Mouse (Mus musculus) thymus, postnatal 14 days (tissue): ENCODE measurements at regions not wholly inside any gene's neighbourhood (a gene's known extent, or its start where the extent isn't known, plus 50 kb on each side); places are given as distances from the start of the nearest gene placed in this dataset.
A peak's percentile ranks its signal among the peaks of the same experiment; 100 is the strongest.

Experiments used
- DNase-seq: peaks from one replicate; pipeline ENCODE4 v3.0.0; 2021

DNA sequence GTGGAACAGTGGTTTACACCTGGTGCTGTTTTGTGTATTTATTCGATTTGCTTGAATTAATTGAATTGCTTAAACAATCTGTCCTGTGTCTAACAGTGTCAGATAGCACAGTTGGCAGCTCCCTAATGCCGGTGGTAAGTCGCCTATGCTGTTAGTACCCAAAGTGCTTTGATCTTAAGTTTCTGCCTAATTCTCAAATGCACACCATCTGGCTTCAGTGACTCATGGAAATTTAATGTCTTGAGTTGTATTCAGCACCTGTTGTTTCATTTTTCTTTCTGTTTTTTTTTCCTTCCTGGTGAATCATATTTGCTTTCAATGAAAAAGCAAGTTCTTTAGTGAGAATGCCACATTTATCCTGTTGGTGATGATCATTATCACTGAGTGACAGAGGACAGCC lies 201.7 kb upstream of the Nrip1 start:
- peak; percentile 14 for DNase-seq

DNA sequence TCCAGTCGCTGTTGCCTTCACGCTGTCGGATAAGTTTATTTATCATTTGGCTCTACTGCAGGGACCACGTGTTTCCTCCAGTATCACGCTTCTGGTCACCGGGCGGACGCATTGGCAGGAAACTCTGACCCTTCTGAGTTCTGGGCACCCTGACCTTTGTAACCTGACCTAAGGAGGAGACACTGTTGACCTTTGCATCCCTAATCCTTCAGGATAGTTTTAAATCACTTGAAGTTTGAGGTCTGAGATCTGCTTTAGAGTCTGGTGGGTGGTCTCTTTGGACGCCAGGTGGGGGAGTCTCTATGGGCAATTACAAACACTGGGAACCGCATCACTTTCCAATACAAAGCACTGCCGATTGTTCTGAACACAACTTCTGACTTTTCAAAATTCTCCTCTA lies 192.6 kb upstream of the Nrip1 start:
- no peak for DNase-seq

DNA sequence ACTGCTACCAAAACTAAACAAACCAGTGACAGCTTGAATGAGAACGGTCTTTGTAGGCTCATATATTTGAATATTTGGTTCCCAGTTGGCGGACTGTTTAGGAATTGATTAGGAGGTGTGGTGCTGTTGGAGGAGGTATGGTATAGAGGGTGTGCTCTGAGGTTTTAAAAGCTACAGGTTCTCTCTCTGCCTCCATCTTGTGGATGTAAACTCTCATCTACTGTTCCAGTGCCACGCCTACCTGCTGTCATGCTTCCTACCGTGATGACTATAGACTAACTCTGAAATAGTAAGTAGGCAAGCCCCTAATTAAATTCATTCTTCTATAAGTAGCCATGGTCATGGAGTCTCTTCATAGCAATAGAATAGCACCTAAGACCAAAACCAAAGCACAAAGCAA lies 181.2 kb upstream of the Nrip1 start:
- peak; percentile 42 for DNase-seq

DNA sequence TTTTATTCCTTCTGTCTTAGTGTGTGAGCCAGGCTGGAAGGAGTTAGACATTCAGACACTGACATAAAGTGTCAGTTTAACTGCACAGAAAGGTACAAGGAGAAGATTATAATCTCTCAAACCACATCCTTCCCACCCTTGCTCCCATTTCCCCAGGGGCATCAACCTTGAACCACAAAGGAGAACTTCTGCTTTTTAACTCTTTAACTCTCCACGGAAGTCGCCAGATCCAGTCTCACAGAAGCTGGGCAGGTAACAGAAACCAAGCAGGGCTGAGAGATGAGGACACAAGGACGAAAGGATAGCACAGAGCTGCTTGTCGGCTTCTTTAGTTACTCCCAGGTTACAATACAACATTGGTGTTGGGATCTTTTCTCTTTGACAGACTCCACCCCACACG lies 176.0 kb upstream of the Nrip1 start:
- peak; percentile 72 for DNase-seq

DNA sequence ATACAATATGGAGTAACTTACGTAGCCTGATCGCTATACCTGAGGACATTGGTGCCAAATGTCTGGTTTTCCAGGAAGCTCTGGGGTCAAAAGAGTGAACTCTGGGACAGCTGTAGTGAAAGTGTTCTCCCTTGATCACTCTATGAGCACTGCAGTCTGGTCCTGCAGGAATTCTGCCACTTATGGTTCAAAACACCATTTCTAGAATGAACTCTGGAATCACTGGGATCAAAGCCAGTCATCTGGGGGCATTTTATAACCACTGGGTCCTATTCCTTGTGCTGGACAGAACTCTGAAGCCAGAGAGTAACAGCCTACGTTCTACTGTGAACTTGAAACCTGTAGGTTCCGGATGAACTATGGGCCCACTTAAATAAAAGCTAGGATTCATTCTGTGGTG lies 173.5 kb upstream of the Nrip1 start:
- no peak for DNase-seq

DNA sequence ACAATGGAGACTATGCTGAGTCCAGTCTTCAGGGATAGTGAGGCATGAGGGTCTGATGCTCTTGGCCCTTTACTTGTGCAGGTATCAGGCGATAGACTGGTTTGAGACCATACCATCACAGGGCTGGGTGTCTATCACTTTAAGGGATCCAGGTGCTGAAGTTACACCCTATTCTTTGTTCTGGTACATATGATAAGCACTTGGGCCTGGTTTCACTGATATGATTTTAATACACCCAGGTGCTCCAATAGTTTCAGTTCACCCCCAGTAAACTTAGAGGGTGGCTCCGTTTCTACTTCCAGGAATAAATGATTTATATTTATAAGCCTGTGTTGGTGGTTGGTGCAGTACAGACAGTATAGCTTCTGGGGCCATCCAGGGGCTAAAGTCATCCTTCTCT lies 173.0 kb upstream of the Nrip1 start:
- no peak for DNase-seq

DNA sequence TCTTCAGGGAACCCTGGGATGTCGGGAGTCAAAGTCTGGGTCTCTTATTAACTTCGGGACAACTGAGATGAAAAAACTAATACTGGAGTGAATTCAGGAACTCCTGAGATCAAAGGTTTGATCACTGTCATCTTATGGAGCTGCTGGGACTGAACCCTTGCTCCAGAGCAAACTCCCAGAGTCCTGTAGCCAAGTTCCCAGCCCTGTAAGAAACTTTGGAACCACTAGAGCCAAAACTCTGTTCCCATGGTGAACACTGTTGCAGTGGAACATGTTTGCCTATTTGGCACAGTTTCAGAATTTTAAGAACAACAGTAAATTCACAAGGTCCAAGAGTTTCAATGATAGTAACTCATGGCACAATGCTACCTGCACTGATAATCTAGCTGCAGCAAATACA lies 172.3 kb upstream of the Nrip1 start:
- no peak for DNase-seq

DNA sequence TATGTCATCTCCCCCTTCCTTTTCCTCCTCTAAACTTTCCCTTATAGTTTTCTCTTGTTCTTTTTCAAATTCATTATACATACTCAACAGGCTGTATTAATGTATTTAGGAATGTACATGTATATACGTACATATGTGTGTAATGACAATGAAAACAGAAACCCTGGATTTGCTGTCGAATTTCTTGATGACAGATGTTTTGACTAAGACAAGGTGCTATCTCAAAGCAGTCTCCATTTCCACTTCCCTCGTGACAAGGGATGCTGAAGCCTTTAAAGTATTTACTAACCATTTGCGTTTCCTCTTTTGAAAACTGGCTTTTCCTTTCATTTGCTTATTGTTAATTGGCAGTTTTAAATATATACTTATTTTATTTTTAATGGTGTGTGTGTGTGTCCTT lies 171.3 kb upstream of the Nrip1 start:
- DNase-seq = no peak

DNA sequence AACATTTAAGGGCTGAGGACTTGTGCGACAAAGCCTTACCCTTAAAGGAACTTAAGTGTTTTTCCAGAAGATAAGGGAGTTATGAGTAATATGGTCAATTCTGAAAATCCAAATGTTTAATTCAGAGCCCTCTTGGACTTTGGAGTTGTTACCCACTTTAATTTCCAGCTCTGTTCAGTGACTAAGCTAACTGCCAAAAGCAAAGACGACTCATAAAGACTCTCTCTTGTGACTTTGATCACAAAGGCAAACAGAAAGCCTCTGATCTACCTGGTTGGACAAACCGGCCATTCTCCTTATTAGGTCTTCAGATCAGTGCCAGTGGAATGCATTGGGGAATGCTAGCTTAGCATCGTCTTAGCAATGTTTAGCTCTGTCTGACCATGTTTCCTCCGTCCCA lies 167.3 kb upstream of the Nrip1 start:
- DNase-seq = no peak

DNA sequence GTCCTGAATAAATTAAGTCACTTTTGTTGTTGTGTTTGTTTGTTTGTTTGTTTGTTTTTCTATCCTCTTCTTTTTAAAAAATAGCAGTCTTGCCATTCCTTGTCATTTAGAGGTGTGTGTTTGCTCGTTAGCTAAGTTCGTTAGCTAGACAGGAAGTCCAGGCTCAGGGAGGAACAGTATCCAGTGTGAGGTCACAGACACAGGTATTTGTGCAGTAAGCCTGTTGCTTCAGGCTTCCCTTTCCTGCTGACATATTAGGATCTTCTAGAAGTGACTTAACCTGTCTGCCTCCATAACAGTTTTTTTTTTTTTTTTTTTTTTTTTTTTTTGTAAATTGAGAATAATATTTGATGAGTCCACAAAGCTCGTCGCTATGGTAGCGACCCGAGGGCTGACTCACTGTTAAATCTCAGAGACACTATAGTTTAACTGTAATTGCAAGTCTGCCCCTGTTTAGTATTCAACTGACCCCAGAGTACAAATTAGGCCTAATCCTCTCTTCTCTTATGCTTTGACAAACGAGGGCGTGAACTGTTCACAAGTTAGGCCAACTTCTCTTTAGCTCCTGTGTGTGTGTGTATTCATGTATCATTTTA lies 166.8 kb upstream of the Nrip1 start:
- no peak for DNase-seq

DNA sequence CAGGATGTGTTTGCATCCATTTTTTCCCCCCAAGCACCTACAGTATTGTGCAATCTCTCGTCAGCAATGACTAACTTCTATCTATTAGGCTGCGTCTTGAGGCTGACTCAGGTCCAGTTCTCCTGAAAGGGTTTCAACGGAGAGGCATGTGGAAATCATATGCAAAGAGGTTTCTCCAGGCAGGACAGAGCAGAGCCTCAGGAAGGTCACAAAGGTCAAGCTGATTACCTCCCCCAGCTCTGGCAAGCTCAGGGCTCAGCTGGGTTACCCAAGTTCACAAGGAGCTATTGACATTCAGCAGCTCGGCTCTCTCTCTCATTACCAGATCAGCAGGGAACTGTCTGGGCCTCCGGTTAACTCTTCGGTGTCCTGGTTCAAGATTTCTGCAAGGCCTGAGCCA lies 166.0 kb upstream of the Nrip1 start:
- DNase-seq = no peak

DNA sequence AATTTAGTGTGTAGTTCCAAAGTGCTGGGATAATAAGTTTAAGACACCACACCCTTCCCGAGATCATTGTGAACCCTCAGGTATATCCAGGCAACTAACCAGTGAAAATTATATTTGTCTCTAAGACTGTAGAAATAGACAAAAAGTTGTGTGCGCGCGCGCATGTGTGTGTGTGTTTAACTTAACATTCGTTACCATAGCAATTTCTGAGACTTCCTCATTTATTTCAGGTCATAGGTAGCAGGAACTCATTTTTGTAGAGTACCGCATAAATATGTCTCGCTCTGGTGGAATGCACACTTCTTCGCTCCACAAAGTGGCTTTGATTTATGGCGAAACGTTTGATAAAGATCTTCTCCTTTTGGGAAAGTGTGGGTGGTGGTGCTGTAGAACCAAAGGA lies 164.2 kb upstream of the Nrip1 start:
- DNase-seq = peak; percentile 36

DNA sequence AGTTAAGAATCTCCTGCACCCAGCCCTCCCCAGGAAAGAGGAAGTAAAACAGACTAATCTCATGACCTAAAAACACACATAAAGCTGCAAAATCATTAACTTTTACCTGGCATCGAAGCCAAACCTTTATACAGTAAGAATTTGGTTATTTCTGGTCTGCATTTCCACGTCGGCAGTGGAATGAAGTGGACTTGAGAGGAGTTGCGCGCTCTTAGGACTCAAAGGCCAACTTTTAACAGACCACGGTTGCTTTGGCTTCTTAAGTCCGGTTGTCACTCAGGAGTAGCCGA lies 159.2 kb upstream of the Nrip1 start:
- no peak for DNase-seq

DNA sequence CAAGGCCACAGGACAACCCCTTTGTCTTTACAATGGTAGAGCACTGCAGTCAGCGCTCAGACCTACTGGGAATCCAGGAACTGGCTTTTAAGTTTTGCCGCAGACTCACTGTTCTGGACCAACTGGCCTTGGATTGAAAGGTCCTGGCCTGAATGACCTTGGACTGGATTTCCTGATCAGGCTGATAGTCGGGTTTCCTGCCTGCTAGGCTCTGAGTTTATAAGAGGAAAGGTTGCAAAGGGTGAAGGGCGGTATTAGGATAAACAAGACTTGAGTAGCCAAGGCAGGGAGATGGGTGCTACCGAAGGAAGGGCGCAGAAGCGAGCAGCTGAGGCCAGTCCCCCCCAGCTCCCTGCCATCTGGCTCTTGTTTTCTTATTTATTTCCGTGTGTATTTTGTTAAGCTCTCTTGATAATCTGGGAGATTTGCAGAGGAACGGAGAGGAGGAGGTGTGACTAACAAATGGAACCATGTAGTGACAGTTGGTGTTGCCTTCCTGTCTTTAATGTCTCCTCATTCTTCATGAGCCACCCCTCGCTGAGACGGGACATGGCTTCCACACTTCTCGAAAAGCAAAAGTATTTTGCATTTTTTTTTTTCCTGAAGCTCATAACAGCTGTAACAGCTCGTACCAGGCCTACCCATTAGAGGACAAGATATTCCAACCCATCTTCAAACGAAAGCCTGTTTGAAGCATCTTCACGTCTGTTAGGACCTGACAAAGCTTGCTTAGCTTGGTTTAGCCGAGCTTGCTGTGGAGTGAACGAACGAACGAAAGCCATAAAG lies 158.7 kb upstream of the Nrip1 start:
- DNase-seq = peak; percentile 46

DNA sequence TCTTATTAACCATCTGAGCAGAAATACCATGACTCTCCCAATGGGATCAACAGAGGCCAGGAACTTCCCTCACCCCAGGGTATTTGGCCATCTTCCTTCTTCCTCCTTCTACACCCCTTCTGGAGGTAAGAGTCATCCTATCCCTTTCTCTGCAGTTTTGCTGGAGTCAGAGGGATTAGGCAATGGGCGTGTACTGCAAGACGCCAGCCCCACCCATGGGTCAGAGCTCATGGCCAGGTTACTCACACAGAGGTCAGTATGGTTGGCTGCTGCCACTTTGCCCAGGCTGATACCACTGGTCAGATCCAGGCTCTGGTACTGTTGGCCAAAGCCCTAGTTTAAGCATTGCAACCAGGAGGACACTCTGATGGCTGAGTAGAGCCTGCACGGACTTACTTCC lies 157.3 kb upstream of the Nrip1 start:
- DNase-seq = no peak

DNA sequence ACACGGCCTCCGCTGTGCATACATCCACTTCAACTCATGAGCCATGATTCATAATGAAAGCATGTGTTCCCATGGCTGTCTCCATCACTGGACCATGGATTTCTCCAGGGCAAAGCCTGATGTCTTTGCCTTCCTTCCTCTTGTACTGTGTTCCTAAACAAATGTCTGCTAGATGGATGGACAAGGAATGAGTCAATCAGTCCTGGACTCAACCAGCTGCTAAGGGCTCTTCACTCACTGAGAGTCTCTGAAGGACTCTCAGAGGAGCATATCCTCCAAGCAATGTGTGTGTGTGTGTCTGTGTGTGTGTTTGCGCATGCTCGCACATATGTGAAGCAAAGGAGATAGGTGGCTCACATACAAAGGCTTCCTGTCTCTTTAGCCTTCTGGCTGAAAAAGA lies 156.0 kb upstream of the Nrip1 start:
- no peak for DNase-seq

DNA sequence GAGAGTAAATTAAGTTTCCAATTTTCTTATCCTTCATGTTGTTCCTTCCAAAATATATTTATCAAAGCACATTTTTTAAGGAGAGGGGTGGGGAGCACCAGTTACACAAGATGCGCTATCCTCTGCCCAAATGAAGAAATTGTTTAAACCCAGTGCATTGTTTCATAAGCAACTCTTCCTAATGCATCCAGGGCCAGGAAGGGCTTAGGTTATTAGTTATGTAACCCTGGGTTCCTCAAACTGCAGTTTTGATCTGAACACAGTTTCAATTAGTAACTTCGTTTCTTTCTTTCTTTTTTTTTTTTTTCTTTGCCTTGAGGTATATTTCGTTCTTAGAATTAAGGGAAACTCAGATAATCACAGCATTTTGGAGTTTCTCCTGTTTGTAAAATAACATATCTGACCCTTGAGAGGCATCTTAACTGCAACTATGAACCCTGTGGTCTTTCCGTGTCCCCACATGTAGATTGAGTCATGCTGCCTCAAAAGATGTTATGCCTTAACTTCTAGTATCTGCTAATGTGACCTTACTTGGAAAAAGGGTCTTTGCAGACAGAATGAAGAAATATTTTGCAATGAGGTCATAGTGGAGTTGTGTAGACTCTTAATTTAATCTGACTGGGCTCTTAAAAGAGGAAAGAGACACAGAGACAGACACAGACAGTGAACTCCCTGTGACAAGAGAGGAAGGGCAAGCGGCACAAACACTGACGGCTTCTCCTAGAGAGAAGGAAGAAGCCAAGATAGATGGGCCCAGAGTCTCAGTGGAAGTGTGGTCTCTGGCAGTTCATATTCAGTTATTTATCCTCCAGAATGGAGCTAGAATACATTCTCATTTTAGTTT lies 153.7 kb upstream of the Nrip1 start:
- DNase-seq = no peak

DNA sequence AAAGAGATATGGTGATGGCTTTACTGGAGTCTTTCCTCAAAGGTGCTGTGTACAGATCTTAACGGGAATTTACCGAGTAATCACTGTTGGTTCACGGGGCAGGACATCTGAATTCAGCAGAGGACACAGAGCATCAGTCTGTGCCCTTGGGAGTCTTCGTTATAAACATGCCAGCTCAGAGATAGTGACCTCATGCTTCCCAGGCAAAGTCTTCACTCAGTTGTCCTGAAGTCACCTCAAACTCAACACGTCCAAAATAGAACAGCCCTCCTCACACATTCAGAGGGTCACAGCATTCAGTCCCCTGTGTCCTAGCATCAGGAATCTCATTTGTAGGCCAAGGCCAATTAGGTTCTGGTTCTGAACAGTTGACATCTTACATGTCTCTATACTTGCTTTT lies 151.9 kb upstream of the Nrip1 start:
- DNase-seq = no peak

DNA sequence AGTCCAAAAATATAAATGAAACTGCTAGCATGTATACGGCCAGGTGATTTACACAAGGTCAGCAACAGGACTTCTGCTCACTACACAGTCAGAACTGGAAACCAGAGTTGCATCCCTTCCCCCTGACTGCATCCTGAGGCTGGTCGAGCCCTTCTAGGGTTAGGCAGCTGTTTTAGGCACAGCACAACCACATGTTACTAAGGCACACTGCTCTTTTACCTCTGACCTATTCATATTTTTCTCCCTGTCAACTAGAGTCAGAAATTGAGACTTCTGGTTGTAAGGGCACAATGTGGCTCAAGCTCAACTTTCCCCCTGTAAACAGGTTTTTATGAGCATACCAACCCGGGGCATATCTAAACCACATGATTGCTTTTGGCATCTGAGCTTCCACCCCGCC lies 151.3 kb upstream of the Nrip1 start:
- DNase-seq = no peak

DNA sequence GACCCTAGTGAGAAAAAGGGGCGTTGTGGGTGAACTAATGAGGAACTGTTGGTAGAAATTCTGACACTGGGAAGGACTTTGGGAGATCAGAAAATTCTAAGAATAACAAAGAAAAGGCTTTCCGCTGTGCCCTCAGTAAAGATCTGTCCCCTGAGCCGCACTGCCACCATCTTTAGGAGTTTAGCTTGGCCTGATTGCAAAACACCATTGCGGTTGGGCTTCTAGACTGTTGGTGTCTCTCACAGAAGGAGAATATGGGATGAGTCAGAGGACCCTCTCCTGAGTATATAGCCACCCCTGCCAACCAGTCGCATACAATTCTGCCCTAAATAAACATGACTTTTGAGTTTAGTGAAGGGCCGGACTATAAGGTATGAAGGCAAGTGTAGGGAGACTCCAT lies 147.5 kb upstream of the Nrip1 start:
- no peak for DNase-seq

DNA sequence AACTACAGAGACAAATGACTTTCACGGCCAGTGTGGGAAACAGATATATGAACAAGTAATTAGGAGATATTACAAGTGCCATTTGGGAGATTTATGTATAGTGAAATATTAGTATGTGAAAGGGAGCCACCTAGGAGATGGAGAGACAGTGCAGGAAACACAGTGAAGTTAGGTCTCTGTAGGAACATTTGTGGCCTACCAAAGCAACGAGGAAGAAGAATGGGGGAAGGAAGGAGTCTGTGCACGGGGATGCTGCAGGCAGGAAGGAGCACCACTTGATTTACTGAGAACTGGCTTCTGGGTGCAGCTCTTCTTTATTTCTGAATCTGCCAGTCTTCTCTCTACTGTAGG lies 147.0 kb upstream of the Nrip1 start:
- DNase-seq = no peak

DNA sequence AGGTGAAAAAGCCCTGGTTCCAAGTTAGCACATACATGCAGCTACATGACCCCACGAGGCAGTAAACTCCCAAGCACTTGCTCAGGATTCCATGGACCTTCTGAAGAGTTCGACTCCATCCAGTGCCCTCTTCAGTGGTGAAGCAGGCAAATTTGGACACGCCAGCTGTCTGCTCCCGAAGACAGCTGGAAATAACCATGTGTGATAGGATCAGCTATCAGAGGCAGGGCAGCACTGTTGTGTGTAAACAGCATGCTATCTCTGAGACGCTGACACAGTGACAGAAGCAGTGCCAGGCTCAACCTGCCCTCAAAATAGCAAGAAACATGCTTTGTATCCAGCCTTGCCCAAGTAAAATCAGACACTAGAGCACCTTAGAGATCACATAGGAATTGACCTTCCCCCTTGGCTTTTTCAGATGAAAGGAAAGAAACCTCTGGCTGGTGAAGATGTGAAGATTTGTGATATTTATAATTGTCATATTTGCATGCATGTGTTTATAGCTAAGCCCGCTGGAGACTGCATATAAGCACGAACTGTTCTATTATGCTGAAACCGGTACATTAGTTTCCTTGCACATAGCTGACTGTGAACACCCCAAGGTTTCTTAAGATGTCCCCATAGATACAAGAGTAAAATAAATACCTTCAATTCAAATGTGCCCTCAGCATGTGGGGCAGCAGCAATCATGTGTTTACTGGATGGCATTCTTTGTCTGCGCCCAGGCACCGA lies 146.4 kb upstream of the Nrip1 start:
- DNase-seq = no peak

DNA sequence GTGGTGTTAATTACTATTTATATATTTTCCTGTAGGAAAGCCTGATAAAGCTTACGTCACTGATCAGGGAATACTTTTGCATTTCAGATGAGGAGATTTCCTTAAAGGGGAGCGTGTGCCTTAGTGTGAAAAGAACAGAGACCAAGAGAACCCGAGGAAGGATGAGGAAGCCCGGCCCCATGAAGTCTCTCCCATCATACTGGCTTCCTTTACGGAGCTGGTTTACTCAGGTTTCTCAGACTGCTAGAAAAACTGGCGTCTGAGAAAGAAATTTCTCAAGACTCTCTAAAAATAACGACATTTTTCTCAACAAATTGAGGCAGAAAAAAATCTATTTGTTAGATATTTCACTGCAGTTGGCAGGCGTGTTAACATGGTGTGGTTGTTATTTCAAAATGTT lies 137.2 kb upstream of the Nrip1 start:
- no peak for DNase-seq

DNA sequence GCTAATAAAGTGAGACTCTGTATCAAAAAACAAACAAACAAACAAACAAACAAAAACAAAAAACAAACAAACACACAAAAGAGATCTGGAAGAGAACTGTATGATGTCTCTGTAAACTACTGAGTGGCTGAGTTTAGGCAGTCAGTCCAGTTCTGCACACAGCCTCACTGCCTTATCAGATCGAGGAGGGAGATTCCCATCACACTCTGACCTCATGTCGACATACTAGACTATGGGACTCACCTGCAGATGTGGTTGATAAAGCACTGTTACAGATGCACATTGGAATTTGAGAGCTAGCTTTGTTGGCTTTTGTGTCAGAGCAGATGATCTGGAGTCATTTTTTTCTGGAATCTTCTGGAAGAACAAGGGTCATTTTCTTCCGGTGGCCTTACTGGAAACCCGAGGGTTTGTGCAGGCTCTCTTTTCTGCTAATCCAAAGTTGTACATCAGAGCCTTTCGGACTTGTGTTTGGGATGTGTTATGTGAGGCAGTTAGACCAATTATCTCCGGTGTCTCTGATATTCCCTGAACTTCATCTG lies 135.6 kb upstream of the Nrip1 start:
- DNase-seq = no peak
